Mouse (Mus musculus) CH12.LX (cell line): ENCODE data around the gene Nktr. TPM values are rescaled to one million over a fixed set of nuclear protein-coding genes. Genes with fewer than 3 reads are reported as not detected.

ENCODE experiments used
- DNase-seq: peaks from one replicate; pipeline ENCODE4 v3.0.0-alpha.2; 2013; ENCODE audit errors: extremely low read depth
- H3K27ac ChIP-seq: 2 replicates; pipeline ENCODE4 v1.5.1; 2012; ENCODE audit warnings: low read depth, mild to moderate bottlenecking, control low read depth, moderate library complexity; ENCODE audit not compliant: insufficient read depth
- H3K27me3 ChIP-seq: replicated peaks from 2 replicates; pipeline ENCODE3; 2012; ENCODE audit warnings: inconsistent platforms
- H3K36me3 ChIP-seq, 2 experiments: replicated peaks in 1 of 2; 2 replicates each; pipeline versions ENCODE3 to v1.6.1; 2012; ENCODE audit warnings: inconsistent platforms in 1 of 2, low read length in 1 of 2, mild to moderate bottlenecking in 1 of 2, mixed read lengths in 1 of 2, moderate library complexity in 1 of 2; ENCODE audit not compliant: control insufficient read depth in 1 of 2, insufficient read depth in 1 of 2
- H3K4me1 ChIP-seq, 2 experiments: 2 replicates each; pipeline ENCODE4 v1.6.1; 2012; ENCODE audit warnings: inconsistent platforms in 1 of 2, moderate library complexity in 1 of 2; ENCODE audit not compliant: insufficient read depth in 2 of 2, control insufficient read depth in 1 of 2
- H3K4me2 ChIP-seq: 2 replicates; pipeline ENCODE4 v1.6.1; 2012; ENCODE audit warnings: low read depth, mild to moderate bottlenecking, control low read depth; ENCODE audit not compliant: poor library complexity, insufficient read depth, severe bottlenecking
- H3K4me3 ChIP-seq, 3 experiments: fragments of 150-350 bp in 1 of 3; sonication (generic) in 1 of 3; replicated peaks in 1 of 3; 2 replicates each; pipeline versions ENCODE3 to v1.5.1; 2011 to 2012; ENCODE audit warnings: low read depth in 2 of 3, low read length in 2 of 3, mild to moderate bottlenecking in 2 of 3, moderate library complexity in 2 of 3, control low read depth in 1 of 3, improper control_type of control experiment in 1 of 3, inconsistent platforms in 1 of 3, mixed read lengths in 1 of 3; ENCODE audit not compliant: poor library complexity in 1 of 3
- H3K79me2 ChIP-seq: replicated peaks from 2 replicates; pipeline ENCODE4 v1.6.1; 2012; ENCODE audit warnings: mild to moderate bottlenecking, moderate library complexity; ENCODE audit not compliant: control insufficient read depth, poor library complexity, insufficient read depth, severe bottlenecking; ENCODE audit errors: extremely low read depth
- H3K9ac ChIP-seq: 2 replicates; pipeline ENCODE4 v1.6.1; 2012; ENCODE audit warnings: low read depth, mild to moderate bottlenecking, control low read depth, moderate library complexity; ENCODE audit not compliant: insufficient read depth
- H3K9me3 ChIP-seq: replicated peaks from 2 replicates; pipeline ENCODE3; 2012; ENCODE audit warnings: low read length, inconsistent platforms, mixed read lengths
- BHLHE40 ChIP-seq: IDR thresholded peaks from 2 replicates; pipeline ENCODE4 v1.6.1; 2011; ENCODE audit warnings: mild to moderate bottlenecking, low read depth, low read length, improper control_type of control experiment
- CHD1 ChIP-seq: IDR thresholded peaks from 2 replicates; pipeline ENCODE4 v1.6.1; 2012; ENCODE audit warnings: low read depth, low read length, improper control_type of control experiment, inconsistent platforms
- CHD2 ChIP-seq: IDR thresholded peaks from 2 replicates; pipeline ENCODE4 v1.6.1; 2011; ENCODE audit warnings: low read length, improper control_type of control experiment
- CTCF ChIP-seq, 2 experiments: IDR thresholded peaks in 1 of 2; conservative IDR thresholded peaks in 1 of 2; 2 replicates each; pipeline ENCODE4 v1.5.1; 2011 to 2012; ENCODE audit warnings: low read depth in 2 of 2, low read length in 2 of 2, improper control_type of control experiment in 1 of 2, inconsistent platforms in 1 of 2, mild to moderate bottlenecking in 1 of 2, moderate library complexity in 1 of 2
- E2F4 ChIP-seq: IDR thresholded peaks from 2 replicates; pipeline ENCODE4 v1.6.1; 2011; ENCODE audit warnings: low read depth, low read length, improper control_type of control experiment; ENCODE audit not compliant: insufficient replicate concordance
- ELF1 ChIP-seq: IDR thresholded peaks from 2 replicates; pipeline ENCODE4 v1.6.1; 2014; ENCODE audit warnings: low read depth, mild to moderate bottlenecking, inconsistent platforms, low read length, improper control_type of control experiment
- EP300 ChIP-seq: IDR thresholded peaks from 2 replicates; pipeline ENCODE4 v1.6.1; 2011; ENCODE audit warnings: low read length, improper control_type of control experiment
- ETS1 ChIP-seq: conservative IDR thresholded peaks from 2 replicates; pipeline ENCODE4 v1.6.1; 2012; ENCODE audit warnings: low read depth, mild to moderate bottlenecking, inconsistent platforms, low read length, improper control_type of control experiment, moderate library complexity
- GABPA ChIP-seq: IDR thresholded peaks from 2 replicates; pipeline ENCODE4 v1.6.1; 2012; ENCODE audit warnings: low read depth, low read length, improper control_type of control experiment, inconsistent platforms; ENCODE audit not compliant: insufficient replicate concordance
- HCFC1 ChIP-seq: IDR thresholded peaks from 2 replicates; pipeline ENCODE4 v1.6.1; 2012; ENCODE audit warnings: low read depth, mild to moderate bottlenecking, inconsistent platforms, low read length, improper control_type of control experiment
- IRF4 ChIP-seq: IDR thresholded peaks from 2 replicates; pipeline ENCODE4 v1.6.1; 2014; ENCODE audit warnings: low read depth, mild to moderate bottlenecking, inconsistent platforms, low read length, improper control_type of control experiment
- JUN ChIP-seq: IDR thresholded peaks from 2 replicates; pipeline ENCODE4 v1.6.1; 2011; ENCODE audit warnings: low read depth, mild to moderate bottlenecking, low read length, improper control_type of control experiment, moderate library complexity; ENCODE audit not compliant: insufficient read depth
- JUND ChIP-seq: conservative IDR thresholded peaks from 2 replicates; pipeline ENCODE4 v1.6.1; 2011; ENCODE audit warnings: low read depth, low read length, improper control_type of control experiment
- KAT2A ChIP-seq: IDR thresholded peaks from 2 replicates; pipeline ENCODE4 v1.6.1; 2012; ENCODE audit warnings: low read length, improper control_type of control experiment, inconsistent platforms; ENCODE audit not compliant: insufficient replicate concordance
- MAFK ChIP-seq: IDR thresholded peaks from 2 replicates; pipeline ENCODE4 v1.6.1; 2011; ENCODE audit warnings: low read length, improper control_type of control experiment; ENCODE audit not compliant: insufficient replicate concordance
- MAX ChIP-seq: IDR thresholded peaks from 2 replicates; pipeline ENCODE4 v1.6.1; 2011; ENCODE audit warnings: low read length, improper control_type of control experiment
- MAZ ChIP-seq: IDR thresholded peaks from 2 replicates; pipeline ENCODE4 v1.6.1; 2012; ENCODE audit warnings: low read depth, mild to moderate bottlenecking, inconsistent platforms, low read length, improper control_type of control experiment, moderate library complexity
- MEF2A ChIP-seq: IDR thresholded peaks from 2 replicates; pipeline ENCODE4 v1.6.1; 2014; ENCODE audit warnings: low read depth, mild to moderate bottlenecking, inconsistent platforms, low read length, improper control_type of control experiment, borderline replicate concordance
- MXI1 ChIP-seq: IDR thresholded peaks from 2 replicates; pipeline ENCODE4 v1.6.1; 2011; ENCODE audit warnings: mild to moderate bottlenecking, low read depth, low read length, improper control_type of control experiment
- MYC ChIP-seq: IDR thresholded peaks from 2 replicates; pipeline ENCODE4 v1.6.1; 2011; ENCODE audit warnings: low read depth, mild to moderate bottlenecking, improper control_type of control experiment, low read length
- NELFE ChIP-seq: IDR thresholded peaks from 2 replicates; pipeline ENCODE4 v1.6.1; 2011; ENCODE audit warnings: low read depth, low read length, improper control_type of control experiment
- NRF1 ChIP-seq: IDR thresholded peaks from 2 replicates; pipeline ENCODE4 v1.6.1; 2014; ENCODE audit warnings: low read depth, mild to moderate bottlenecking, inconsistent platforms, low read length, improper control_type of control experiment, moderate library complexity
- PAX5 ChIP-seq: IDR thresholded peaks from 2 replicates; pipeline ENCODE4 v1.6.1; 2012; ENCODE audit warnings: low read length, inconsistent platforms, mixed read lengths
- POLR2A ChIP-seq: IDR thresholded peaks from 2 replicates; pipeline ENCODE4 v1.6.1; 2011; ENCODE audit warnings: low read depth, mild to moderate bottlenecking, improper control_type of control experiment, low read length
- POLR2AphosphoS2 ChIP-seq: IDR thresholded peaks from 2 replicates; pipeline ENCODE4 v1.6.1; 2011; ENCODE audit warnings: low read depth, low read length, improper control_type of control experiment
- RAD21 ChIP-seq: IDR thresholded peaks from 2 replicates; pipeline ENCODE4 v1.6.1; 2011; ENCODE audit warnings: low read depth, mild to moderate bottlenecking, low read length, improper control_type of control experiment, moderate library complexity
- RCOR1 ChIP-seq: conservative IDR thresholded peaks from 2 replicates; pipeline ENCODE4 v1.6.1; 2012; ENCODE audit warnings: low read depth, mild to moderate bottlenecking, inconsistent platforms, low read length, improper control_type of control experiment
- SIN3A ChIP-seq: IDR thresholded peaks from 2 replicates; pipeline ENCODE4 v1.6.1; 2012; ENCODE audit warnings: low read length, improper control_type of control experiment, inconsistent platforms
- SMC3 ChIP-seq: IDR thresholded peaks from 2 replicates; pipeline ENCODE4 v1.6.1; 2011; ENCODE audit warnings: low read depth, low read length, improper control_type of control experiment
- TBP ChIP-seq: conservative IDR thresholded peaks from 2 replicates; pipeline ENCODE4 v1.6.1; 2011; ENCODE audit warnings: low read depth, low read length, improper control_type of control experiment
- TCF12 ChIP-seq: IDR thresholded peaks from 2 replicates; pipeline ENCODE4 v1.6.1; 2014; ENCODE audit warnings: low read depth, mild to moderate bottlenecking, inconsistent platforms, low read length, improper control_type of control experiment
- UBTF ChIP-seq: IDR thresholded peaks from 2 replicates; pipeline ENCODE4 v1.6.1; 2012; ENCODE audit warnings: low read depth, mild to moderate bottlenecking, inconsistent platforms, low read length, improper control_type of control experiment, moderate library complexity
- USF1 ChIP-seq: IDR thresholded peaks from 2 replicates; pipeline ENCODE4 v1.6.1; 2014; ENCODE audit warnings: low read depth, mild to moderate bottlenecking, inconsistent platforms, low read length, improper control_type of control experiment
- USF2 ChIP-seq: conservative IDR thresholded peaks from 2 replicates; pipeline ENCODE4 v1.6.1; 2011; ENCODE audit warnings: low read depth, low read length, improper control_type of control experiment
- ZC3H11A ChIP-seq: IDR thresholded peaks from 2 replicates; pipeline ENCODE4 v1.6.1; 2012; ENCODE audit warnings: low read depth, mild to moderate bottlenecking, inconsistent platforms, low read length, improper control_type of control experiment
- ZKSCAN1 ChIP-seq: IDR thresholded peaks from 2 replicates; pipeline ENCODE4 v1.6.1; 2012; ENCODE audit warnings: low read depth, inconsistent platforms, low read length, improper control_type of control experiment, borderline replicate concordance
- ZMIZ1 ChIP-seq: IDR thresholded peaks from 2 replicates; pipeline ENCODE4 v1.6.1; 2012; ENCODE audit warnings: low read depth, mild to moderate bottlenecking, inconsistent platforms, low read length, improper control_type of control experiment
- ZNF384 ChIP-seq: IDR thresholded peaks from 2 replicates; pipeline ENCODE4 v1.6.1; 2012; ENCODE audit warnings: low read depth, low read length, improper control_type of control experiment, inconsistent platforms
- dilution Hi-C: fragments of 300-500 bp; cut with MboI; formaldehyde crosslinking; loops from 2 replicates; pipeline ENCODE4 v1.14.3; 2020; ENCODE audit warnings: low sequenced_read_pairs; ENCODE audit not compliant: extremely low pct_unique_long_range_greater_than_20kb, extremely low pct_ligation_motif_present
- in situ Hi-C: fragments of 300-500 bp; cut with MboI; formaldehyde crosslinking; loops from 3 replicates; pipeline ENCODE4 v1.14.3; 2019; ENCODE audit warnings: low sequenced_read_pairs, low pct_ligation_motif_present, low pct_unique_long_range_greater_than_20kb, mixed read lengths
- polyA plus RNA-seq: library from polyadenylated mRNA; unstranded; fragments of >175 nt; gene quantifications from 2 replicates; pipeline ENCODE4 v1.2.1, GENCODE M21; 2012; ENCODE audit warnings: low read depth; ENCODE audit not compliant: insufficient read length
- total RNA-seq, 2 experiments: library from RNA; depleted of rRNA; stranded (reverse); fragments of 300-350 nt in 1 of 2; fragments of >200 nt in 1 of 2; gene quantifications; 2 replicates each; pipeline ENCODE4 v1.2.3; 2012 to 2014

Nktr gene
- total RNA-seq (2012; rRNA removed) (31.0 and 39.3 TPM in 2 replicates), total RNA-seq (2014; rRNA removed) (29.1 and 32.2 TPM in 2 replicates), polyA plus RNA-seq (65.0 and 65.4 TPM in 2 replicates)

DNA sequence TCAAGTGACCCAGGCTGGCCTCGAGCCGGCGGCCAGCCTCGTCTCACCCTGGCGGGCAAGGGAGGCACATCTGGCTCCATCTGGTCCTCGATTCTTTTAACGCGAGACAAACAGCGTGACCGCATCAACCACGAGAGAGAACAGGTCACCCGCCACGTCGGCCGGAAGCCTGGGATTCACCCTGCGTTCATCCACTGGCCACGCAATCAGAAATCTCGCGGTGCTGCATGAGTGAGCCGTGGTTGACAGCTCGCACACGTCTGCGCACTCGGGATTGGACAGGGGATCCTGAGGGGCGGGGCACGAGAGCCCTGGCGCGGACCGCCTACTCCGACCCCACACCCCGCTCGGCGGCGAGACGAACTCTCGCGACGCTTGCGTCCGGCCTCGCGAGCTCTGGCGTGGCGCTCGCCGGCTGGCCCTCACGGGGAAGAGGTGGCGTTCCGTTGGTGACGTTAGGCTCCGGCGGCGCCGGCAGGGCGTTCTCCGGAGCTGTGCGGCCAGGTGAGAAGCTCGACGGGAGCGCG lies at the start of gene Nktr:
Gene Nktr, plus strand, starts transcription at position 378 of the 527 bp plus-strand sequence.
- H3K27ac ChIP-seq = peak within 1 kb of the TSS; percentile 79
- peaks cover 39% of the 10 kb centered on the region for H3K79me2 ChIP-seq
- H3K4me1 ChIP-seq = peaks cover 2 to 24% of the 10 kb centered on the region in 2 experiments; a peak in 2 of 4 replicates
- dilution Hi-C loops = no loop called here
- peaks cover 0 to 5% of the 10 kb centered on the region in 2 experiments for H3K36me3 ChIP-seq
- no peaks in the 10 kb centered on the region for H3K27me3 ChIP-seq
- TF ChIP-seq ETS1 (peak; percentile 60; the same call in 1 of the 2 replicates), MAX (peak; percentile 92), CHD2 (peak; percentile 98), CHD1 (no peak), TCF12 (peak; percentile 65; the same call in 1 of the 2 replicates), ZNF384 (no peak), PAX5 (no peak), MEF2A (peak; percentile 46; the same call in 1 of the 2 replicates), ZKSCAN1 (no peak), NELFE (peak; percentile 63), JUND (no peak), ZMIZ1 (no peak; the same call in 1 of the 2 replicates), EP300 (no peak), ELF1 (peak; percentile 60; the same call in 1 of the 2 replicates), KAT2A (no peak), TBP (peak; percentile 49; the same call in 1 of the 2 replicates), SMC3 (no peak), MAFK (no peak), IRF4 (peak; percentile 37; the same call in 1 of the 2 replicates), UBTF (0 out of 2 replicates have a peak, but pooled peaks have one; percentile 1), ZC3H11A (no peak), E2F4 (no peak), BHLHE40 (peak; percentile 48; the same call in 1 of the 2 replicates), MXI1 (no peak), RAD21 (no peak), MYC (peak; percentile 76; the same call in 1 of the 2 replicates), SIN3A (no peak), USF2 (no peak), GABPA (no peak), JUN (no peak), USF1 (no peak), RCOR1 (no peak), POLR2AphosphoS2 (no peak), POLR2A (peak; percentile 76), HCFC1 (peak; percentile 67), NRF1 (peak; percentile 75), MAZ (no peak), CTCF (conservative IDR thresholded peaks at IDR 0.05 in 1 of 2, IDR thresholded peaks at IDR 0.05 in 1 of 2; ENCODE audit: low read depth in 2 of 2, low read length in 2 of 2) (no peak; a peak in 1 of 4 replicates)
- peak within 1 kb of the TSS; percentile 62 to 91 (median 73) for H3K4me3 ChIP-seq
- peak; percentile 98 for DNase-seq
- in situ Hi-C loops = no loop called here
- H3K9ac ChIP-seq = peak within 1 kb of the TSS; percentile 98
- H3K9me3 ChIP-seq = peaks cover 10% of the 10 kb centered on the region
- H3K4me2 ChIP-seq = peak within 1 kb of the TSS; percentile 94
